Mouse (Mus musculus) lung, embryonic 14.5 days (tissue): ENCODE measurements around the gene Drd3. TPM values are rescaled to one million over a fixed set of nuclear protein-coding genes. Genes with fewer than 3 reads are reported as not detected.

ENCODE experiments used
- ATAC-seq: fragments of 200-750 bp; cut with Nextera tagmentation; 2 replicates; pipeline ENCODE4 v1.8.0; 2017; ENCODE audit warnings: mild to moderate bottlenecking, moderate TSS enrichment, moderate library complexity; ENCODE audit not compliant: insufficient read depth
- DNase-seq: peaks from one replicate; pipeline ENCODE4 v3.0.0-alpha.2; 2015
- H3K27ac ChIP-seq: fragments of 300-500 bp; sonication (generic); 2 replicates; pipeline ENCODE4 v1.5.1; 2014; ENCODE audit warnings: low read depth, mild to moderate bottlenecking, moderate library complexity
- H3K27me3 ChIP-seq: fragments of 300-500 bp; sonication (generic); 2 replicates; pipeline ENCODE4 v1.6.1; 2014; ENCODE audit warnings: low read length, control low read depth; ENCODE audit not compliant: insufficient read depth
- H3K36me3 ChIP-seq: fragments of 300-500 bp; sonication (generic); 2 replicates; pipeline ENCODE4 v1.6.1; 2014; ENCODE audit warnings: control low read depth; ENCODE audit not compliant: insufficient read depth
- H3K4me1 ChIP-seq: fragments of 300-500 bp; sonication (generic); 2 replicates; pipeline ENCODE4 v1.6.1; 2014; ENCODE audit warnings: antibody characterized with exemption, control low read depth; ENCODE audit not compliant: insufficient read depth
- H3K4me2 ChIP-seq: fragments of 300-500 bp; sonication (generic); 2 replicates; pipeline ENCODE4 v1.6.1; 2014; ENCODE audit warnings: mild to moderate bottlenecking
- H3K4me3 ChIP-seq: fragments of 300-500 bp; sonication (generic); 2 replicates; pipeline ENCODE4 v1.5.1; 2014; ENCODE audit warnings: low read depth, low read length
- H3K9ac ChIP-seq: fragments of 300-500 bp; sonication (generic); 2 replicates; pipeline ENCODE4 v1.6.1; 2014
- H3K9me3 ChIP-seq: fragments of 300-500 bp; sonication (generic); 2 replicates; pipeline ENCODE4 v1.6.1; 2016; ENCODE audit warnings: low read depth, low read length, control low read depth
- CTCF ChIP-seq: IDR thresholded peaks from 2 replicates; pipeline ENCODE4 v1.5.1; 2016; ENCODE audit warnings: antibody characterized with exemption, low read depth
- WGBS: fragments of 180-500 bp; shearing (Covaris S2); extraction: QIAGEN DNeasy Blood & Tissue Kit; methylation state at CpG from one replicate; pipeline ENCODE4 v1.1.7; 2014; 5-methylcytosine and 5-hydroxymethylcytosine counted together
- polyA plus RNA-seq: library from polyadenylated mRNA; unstranded; fragments of >200 nt; fragmentation: Nextera tagmentation; extraction: Ambion mirVana; gene quantifications from 2 replicates; pipeline ENCODE4 v1.2.1, GENCODE M21; 2014

Gene Drd3
- polyA plus RNA-seq, 1 experiment from 2014 or later: not detected

GRCm38 (mm10) chr16:43724444-43724843 is 29.4 kb upstream of the Drd3 start:
- Histone ChIP-seq H3K36me3 (no peaks in the 10 kb centered on the region), H3K4me1 (no peaks in the 10 kb centered on the region), H3K9ac (no peak overlapping the region), H3K4me2 (no peak overlapping the region), H3K9me3 (no peaks in the 10 kb centered on the region; the same call in 1 of the 2 replicates), H3K27ac (no peak overlapping the region), H3K4me3 (no peak overlapping the region), H3K27me3 (no peaks in the 10 kb centered on the region)
- 72% methylated on average over 3 of the region's 3 CpGs for WGBS
- no peak for DNase-seq
- ATAC-seq: no peak
- TF ChIP-seq CTCF: peak; percentile 43

GRCm38 (mm10) chr16:43729506-43730221 is 24.2 kb upstream of the Drd3 start:
- no peak for TF ChIP-seq CTCF
- H3K4me3 ChIP-seq: no peak overlapping the region
- DNase-seq: no peak
- no peaks in the 10 kb centered on the region for H3K27me3 ChIP-seq
- H3K9me3 ChIP-seq: no peaks in the 10 kb centered on the region
- 69% methylated on average over 8 of the region's 8 CpGs for WGBS
- no peak overlapping the region for H3K4me2 ChIP-seq
- no peak overlapping the region for H3K27ac ChIP-seq
- H3K9ac ChIP-seq: no peak overlapping the region
- no peaks in the 10 kb centered on the region for H3K4me1 ChIP-seq
- no peaks in the 10 kb centered on the region for H3K36me3 ChIP-seq
- no peak for ATAC-seq

DNA sequence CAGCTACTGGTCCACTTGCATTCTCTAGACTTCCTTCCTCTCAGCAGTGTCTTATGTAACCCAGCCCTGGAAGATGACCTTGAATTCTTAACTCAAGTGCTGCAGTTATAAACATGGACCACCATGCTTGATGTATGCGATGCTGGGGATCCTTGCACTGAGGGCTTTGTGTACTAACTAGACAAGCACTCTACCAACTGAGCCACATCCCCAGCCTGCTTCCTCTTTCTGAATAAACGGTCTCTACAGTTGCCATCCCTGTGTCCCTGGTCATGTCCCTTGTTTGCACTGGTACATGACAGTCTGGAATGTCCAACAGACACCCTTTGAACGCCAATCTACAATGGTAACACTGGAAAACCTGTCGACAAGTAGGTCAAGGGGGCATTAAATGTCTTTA is 23.5 kb upstream of the Drd3 start:
- WGBS: 57% methylated on average over 4 of the region's 4 CpGs
- no peak for TF ChIP-seq CTCF
- DNase-seq (no peak), ATAC-seq (no peak)
- no peaks in the 10 kb centered on the region for H3K9me3 ChIP-seq
- no peaks in the 10 kb centered on the region for H3K27me3 ChIP-seq
- no peak overlapping the region for H3K27ac ChIP-seq
- H3K36me3 ChIP-seq: no peaks in the 10 kb centered on the region
- no peak overlapping the region for H3K4me2 ChIP-seq
- H3K4me3 ChIP-seq: no peak overlapping the region
- H3K4me1 ChIP-seq: no peaks in the 10 kb centered on the region
- H3K9ac ChIP-seq: no peak overlapping the region

- 82% methylated on average over 10 of the region's 10 CpGs for WGBS
- H3K4me2 ChIP-seq: no peak overlapping the region
- H3K27me3 ChIP-seq: no peaks in the 10 kb centered on the region
- no peaks in the 10 kb centered on the region for H3K4me1 ChIP-seq
- no peaks in the 10 kb centered on the region for H3K9me3 ChIP-seq
- no peak overlapping the region for H3K9ac ChIP-seq
- ATAC-seq (no peak), DNase-seq (no peak)
- no peaks in the 10 kb centered on the region for H3K36me3 ChIP-seq
- H3K27ac ChIP-seq: no peak overlapping the region
- H3K4me3 ChIP-seq: no peak overlapping the region
- no peak for TF ChIP-seq CTCF
Observed at GRCm38 (mm10) chr16:43732496-43732895, 21.3 kb upstream of the Drd3 start.

DNA sequence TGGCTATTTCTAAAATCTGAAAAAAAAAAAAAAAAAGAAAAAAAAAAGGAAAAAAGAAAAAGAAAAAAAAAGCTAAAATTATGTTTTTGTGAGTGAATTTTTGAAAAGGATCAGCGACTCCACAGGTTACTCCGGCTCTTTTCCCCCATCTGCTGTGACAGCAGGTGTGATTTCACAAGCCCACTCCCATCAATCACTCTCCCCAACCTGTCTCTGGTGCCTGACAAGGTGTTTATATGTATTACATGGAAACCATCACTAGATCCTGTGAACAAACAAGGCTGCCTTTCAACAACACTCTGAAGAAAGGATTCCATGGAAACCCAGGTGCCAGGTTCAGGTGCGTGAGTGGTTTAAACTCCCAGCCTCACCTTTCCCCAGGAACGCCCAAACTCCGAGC is 20.9 kb upstream of the Drd3 start:
- no peaks in the 10 kb centered on the region for H3K4me1 ChIP-seq
- H3K27ac ChIP-seq: no peak overlapping the region
- DNase-seq: no peak
- H3K4me2 ChIP-seq: no peak overlapping the region
- TF ChIP-seq CTCF: no peak
- H3K4me3 ChIP-seq: no peak overlapping the region
- no peaks in the 10 kb centered on the region for H3K36me3 ChIP-seq
- H3K27me3 ChIP-seq: no peaks in the 10 kb centered on the region
- WGBS: 79% methylated on average over 5 of the region's 5 CpGs
- H3K9ac ChIP-seq: no peak overlapping the region
- H3K9me3 ChIP-seq: no peaks in the 10 kb centered on the region
- ATAC-seq: no peak

- DNase-seq (peak; percentile 60), ATAC-seq (no peak)
- 37% methylated on average over 4 of the region's 4 CpGs for WGBS
- H3K9ac ChIP-seq: no peak overlapping the region
- no peaks in the 10 kb centered on the region for H3K9me3 ChIP-seq
- no peak for TF ChIP-seq CTCF
- no peak overlapping the region for H3K4me2 ChIP-seq
- no peaks in the 10 kb centered on the region for H3K27me3 ChIP-seq
- no peak overlapping the region for H3K4me3 ChIP-seq
- H3K27ac ChIP-seq: no peak overlapping the region
- H3K36me3 ChIP-seq: no peaks in the 10 kb centered on the region
- H3K4me1 ChIP-seq: no peaks in the 10 kb centered on the region
Observed at GRCm38 (mm10) chr16:43737933-43738332, 15.9 kb upstream of the Drd3 start.

- 69% methylated on average over 2 of the region's 2 CpGs for WGBS
- H3K9me3 ChIP-seq: no peaks in the 10 kb centered on the region
- no peak overlapping the region for H3K4me3 ChIP-seq
- H3K9ac ChIP-seq: no peak overlapping the region
- H3K4me1 ChIP-seq: no peaks in the 10 kb centered on the region
- no peak overlapping the region for H3K4me2 ChIP-seq
- H3K27ac ChIP-seq: no peak overlapping the region
- H3K36me3 ChIP-seq: no peaks in the 10 kb centered on the region
- ATAC-seq (no peak), DNase-seq (no peak)
- no peak for TF ChIP-seq CTCF
- no peaks in the 10 kb centered on the region for H3K27me3 ChIP-seq
Observed at GRCm38 (mm10) chr16:43740936-43741335, 12.9 kb upstream of the Drd3 start.

GRCm38 (mm10) chr16:43748424-43748823 is 5.4 kb upstream of the Drd3 start:
- Histone ChIP-seq H3K36me3 (no peaks in the 10 kb centered on the region), H3K27ac (no peak overlapping the region), H3K27me3 (no peaks in the 10 kb centered on the region), H3K4me2 (no peak overlapping the region), H3K9ac (no peak overlapping the region), H3K4me1 (no peaks in the 10 kb centered on the region), H3K4me3 (no peak overlapping the region), H3K9me3 (no peaks in the 10 kb centered on the region)
- DNase-seq (no peak), ATAC-seq (no peak)
- TF ChIP-seq CTCF: peak; percentile 10; the same call in 1 of the 2 replicates
- 76% methylated on average over 2 of the region's 2 CpGs for WGBS
